19 mouse cellular contexts compared by ENCODE assay signal in the genomic region with DNA sequence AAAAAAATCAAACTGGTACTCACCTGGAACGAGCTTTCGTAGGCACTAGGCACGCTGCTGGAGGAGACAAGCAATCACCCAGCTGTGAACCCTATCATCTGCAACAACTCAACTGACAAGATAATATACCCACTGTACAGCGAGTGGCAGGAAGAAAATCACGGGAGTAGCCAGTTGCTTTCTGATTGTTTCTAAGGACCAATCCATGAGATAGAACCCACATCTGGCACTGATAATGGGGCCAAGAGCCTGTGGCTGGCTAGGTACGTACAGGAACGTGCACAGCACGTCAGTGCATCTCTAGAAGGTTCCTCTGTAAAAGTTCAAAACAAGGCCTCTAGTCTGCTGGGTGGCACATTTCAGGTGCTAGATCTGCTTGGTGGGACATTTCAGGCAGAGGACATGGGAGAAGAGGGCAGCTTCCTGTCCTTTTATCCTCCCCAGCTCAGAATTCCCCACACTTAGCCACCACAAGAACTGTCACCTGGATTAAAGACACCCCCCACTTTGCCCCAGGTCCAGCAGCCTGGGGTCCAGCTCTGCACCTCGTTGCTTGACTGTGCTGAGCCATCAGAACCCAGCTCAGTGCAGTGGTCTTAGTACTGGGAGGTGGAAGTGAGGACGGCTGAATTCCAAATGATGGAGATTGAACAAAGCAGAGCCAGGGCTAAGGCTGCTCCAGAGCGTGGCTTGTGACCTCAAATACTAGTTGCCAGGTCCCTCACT. TPM values are rescaled to one million over a fixed set of nuclear protein-coding genes. Genes with fewer than 3 reads are reported as not detected.
DNase-seq lines count a peak whose midpoint lies in the region; ATAC-seq and TF ChIP-seq lines count a peak whose summit lies in the region.
"Had no signal": no experiment of that assay in that cellular context is flagged by ENCODE, and none has a peak within 500 bp of the region (broad histone marks: within the 10 kb centered on the region; RNA-seq: fewer than 3 reads in every experiment).

No protein-coding gene starts in this region.

- no peak for TF ChIP-seq POLR2A in CH12.LX (IDR thresholded peaks at IDR 0.05; ENCODE audit: low read depth, low read length)

- H3K9ac ChIP-seq in embryonic facial prominence, embryonic 11.5 days (replicated peaks; ENCODE audit: low read length), result no peak overlapping the region
- H3K9ac ChIP-seq in CH12.LX (ENCODE audit: insufficient read depth, low read depth), result no peak overlapping the region
- H3K9ac ChIP-seq in liver, embryonic 13.5 days, result no peak overlapping the region
- no peak overlapping the region for H3K9ac ChIP-seq in liver, postnatal 0 days (replicated peaks)
- H3K9ac ChIP-seq: embryonic facial prominence, embryonic 13.5 days; forebrain, embryonic 12.5 days; forebrain, postnatal 0 days; heart, embryonic 12.5 days; hindbrain, embryonic 14.5 days had no signal

- TF ChIP-seq EP300 in CH12.LX (IDR thresholded peaks at IDR 0.05; ENCODE audit: low read length), result no peak
- TF ChIP-seq EP300 in liver, postnatal 0 days (IDR thresholded peaks at IDR 0.05; ENCODE audit: low read depth), result 0 out of 2 replicates have a peak, but pooled peaks have one; percentile 17

- H3K36me3 ChIP-seq in embryonic facial prominence, embryonic 11.5 days (replicated peaks; ENCODE audit: control insufficient read depth, insufficient read depth, low read depth, low read length), result peaks cover under 1% of the 10 kb centered on the region
- H3K36me3 ChIP-seq in embryonic facial prominence, embryonic 10.5 days (replicated peaks), result peaks cover 88% of the 10 kb centered on the region
- peaks cover 37 to 79% of the 10 kb centered on the region in 2 experiments for H3K36me3 ChIP-seq in CH12.LX (replicated peaks in 1 of 2; ENCODE audit: control insufficient read depth in 1 of 2, insufficient read depth in 1 of 2, low read length in 1 of 2)
- peaks cover 73% of the 10 kb centered on the region for H3K36me3 ChIP-seq in liver, embryonic 13.5 days
- peaks cover 40% of the 10 kb centered on the region for H3K36me3 ChIP-seq in liver, postnatal 0 days (replicated peaks; ENCODE audit: insufficient read depth, low read length)

- TF ChIP-seq CTCF in CH12.LX (conservative IDR thresholded peaks at IDR 0.05 in 1 of 2, IDR thresholded peaks at IDR 0.05 in 1 of 2; ENCODE audit: low read depth in 2 of 2, low read length in 2 of 2), result no peak
- TF ChIP-seq CTCF in liver, postnatal 0 days (IDR thresholded peaks at IDR 0.05; ENCODE audit: low read depth), result no peak

- TF ChIP-seq RAD21 in CH12.LX (IDR thresholded peaks at IDR 0.05; ENCODE audit: low read depth, low read length), result no peak

- peak; percentile 23 for DNase-seq in embryonic facial prominence, embryonic 11.5 days (ENCODE audit: low spot score)
- no peak for DNase-seq in embryonic facial prominence, embryonic 10.5 days (ENCODE audit: low spot score)
- DNase-seq in CH12.LX (ENCODE audit: extremely low read depth), result no peak
- no peak for DNase-seq in liver, embryonic 13.5 days
- no peak for DNase-seq in liver, postnatal 0 days
- no peak for DNase-seq in thymus, postnatal 4 days
- DNase-seq in ovary, postnatal 14 days (ENCODE audit: low spot score), result no peak
- DNase-seq in kidney, postnatal 25 days, result no peak
- DNase-seq: adrenal gland, adult 2 months; adrenal gland, postnatal 25 days; cerebellum, adult 9-11 months; embryo, embryonic 11 days; forebrain, postnatal 0 days; gastrocnemius, postnatal 14 days had no signal

- H3K4me3 ChIP-seq in embryonic facial prominence, embryonic 11.5 days (ENCODE audit: low read depth, low read length), result no peak overlapping the region
- no peak overlapping the region for H3K4me3 ChIP-seq in embryonic facial prominence, embryonic 10.5 days
- no peak overlapping the region for H3K4me3 ChIP-seq in CH12.LX (replicated peaks in 1 of 3; ENCODE audit: low read depth in 2 of 3, low read length in 2 of 3, poor library complexity in 1 of 3)
- no peak overlapping the region for H3K4me3 ChIP-seq in liver, embryonic 13.5 days (replicated peaks)
- no peak overlapping the region for H3K4me3 ChIP-seq in liver, postnatal 0 days (ENCODE audit: low read depth, low read length)
- H3K4me3 ChIP-seq: embryonic facial prominence, embryonic 13.5 days; forebrain, embryonic 12.5 days; heart, embryonic 12.5 days; hindbrain, embryonic 10.5 days had no signal

- H3K9me3 ChIP-seq in embryonic facial prominence, embryonic 11.5 days (replicated peaks; ENCODE audit: control insufficient read depth, low read length), result no peaks in the 10 kb centered on the region
- no peaks in the 10 kb centered on the region for H3K9me3 ChIP-seq in embryonic facial prominence, embryonic 10.5 days
- H3K9me3 ChIP-seq in CH12.LX (replicated peaks; ENCODE audit: low read length), result no peaks in the 10 kb centered on the region
- H3K9me3 ChIP-seq in liver, embryonic 13.5 days (replicated peaks), result no peaks in the 10 kb centered on the region
- H3K9me3 ChIP-seq in liver, postnatal 0 days (ENCODE audit: low read length), result no peaks in the 10 kb centered on the region
- H3K9me3 ChIP-seq: embryonic facial prominence, embryonic 13.5 days; forebrain, embryonic 12.5 days; heart, embryonic 12.5 days; hindbrain, embryonic 10.5 days had no signal

- ATAC-seq in embryonic facial prominence, embryonic 11.5 days (replicated peaks; ENCODE audit: insufficient number of reproducible peaks, low FRiP score, low TSS enrichment, low read depth), result no peak
- peak; percentile 50 for ATAC-seq in liver, embryonic 13.5 days (ENCODE audit: low read depth)
- ATAC-seq in liver, postnatal 0 days, result 0 out of 2 replicates have a peak, but pooled peaks have one; percentile 37
- ATAC-seq: forebrain, postnatal 0 days had no signal

- WGBS in embryonic facial prominence, embryonic 11.5 days, result 73% methylated on average over 11 of the region's 11 CpGs
- WGBS in embryonic facial prominence, embryonic 10.5 days, result 76% methylated on average over 11 of the region's 11 CpGs
- WGBS in liver, embryonic 13.5 days (ENCODE audit: insufficient replicate concordance), result 44% methylated on average over 11 of the region's 11 CpGs
- 63% methylated on average over 11 of the region's 11 CpGs for WGBS in liver, postnatal 0 days (ENCODE audit: insufficient replicate concordance)

- dilution Hi-C loops in CH12.LX (cut with MboI; ENCODE audit: extremely low pct_ligation_motif_present, extremely low pct_unique_long_range_greater_than_20kb, low sequenced_read_pairs), result no loop called here

- H3K27ac ChIP-seq in embryonic facial prominence, embryonic 11.5 days (replicated peaks; ENCODE audit: low read depth, low read length), result no peak overlapping the region
- H3K27ac ChIP-seq in embryonic facial prominence, embryonic 10.5 days (replicated peaks), result no peak overlapping the region
- H3K27ac ChIP-seq in CH12.LX (ENCODE audit: insufficient read depth, low read depth), result no peak overlapping the region
- H3K27ac ChIP-seq in liver, embryonic 13.5 days, result no peak overlapping the region
- no peak overlapping the region for H3K27ac ChIP-seq in liver, postnatal 0 days (ENCODE audit: low read depth)
- H3K27ac ChIP-seq: embryonic facial prominence, embryonic 13.5 days; forebrain, embryonic 12.5 days; hindbrain, embryonic 10.5 days; hindbrain, embryonic 14.5 days had no signal

- H3K4me2 ChIP-seq in embryonic facial prominence, embryonic 11.5 days (ENCODE audit: low read depth, low read length), result no peak overlapping the region
- H3K4me2 ChIP-seq in CH12.LX (ENCODE audit: insufficient read depth, low read depth, poor library complexity, severe bottlenecking), result no peak overlapping the region
- H3K4me2 ChIP-seq in liver, embryonic 13.5 days, result no peak overlapping the region
- H3K4me2 ChIP-seq in liver, postnatal 0 days (ENCODE audit: low read depth, low read length), result no peak overlapping the region
- H3K4me2 ChIP-seq: embryonic facial prominence, embryonic 13.5 days; forebrain, embryonic 12.5 days; heart, embryonic 12.5 days; hindbrain, embryonic 14.5 days had no signal

- no peaks in the 10 kb centered on the region for H3K4me1 ChIP-seq in embryonic facial prominence, embryonic 11.5 days (ENCODE audit: control insufficient read depth, insufficient read depth, low read length)
- 0 out of 2 replicates have a peak, but pooled peaks cover 5% of the 10 kb centered on the region for H3K4me1 ChIP-seq in embryonic facial prominence, embryonic 10.5 days
- peaks cover 0 to 6% of the 10 kb centered on the region in 2 experiments; a peak in 1 of 4 replicates for H3K4me1 ChIP-seq in CH12.LX (ENCODE audit: control insufficient read depth in 1 of 2, insufficient read depth in 2 of 2)
- peaks cover 28% of the 10 kb centered on the region for H3K4me1 ChIP-seq in liver, embryonic 13.5 days (replicated peaks)
- peaks cover 2% of the 10 kb centered on the region; the same call in 1 of the 2 replicates for H3K4me1 ChIP-seq in liver, postnatal 0 days (ENCODE audit: insufficient read depth)
- H3K4me1 ChIP-seq: embryonic facial prominence, embryonic 13.5 days; forebrain, embryonic 12.5 days had no signal

- H3K27me3 ChIP-seq in embryonic facial prominence, embryonic 11.5 days (ENCODE audit: control insufficient read depth, insufficient read depth, low read length), result no peaks in the 10 kb centered on the region
- no peaks in the 10 kb centered on the region for H3K27me3 ChIP-seq in embryonic facial prominence, embryonic 10.5 days (replicated peaks; ENCODE audit: low read depth, poor library complexity, severe bottlenecking)
- no peaks in the 10 kb centered on the region for H3K27me3 ChIP-seq in CH12.LX (replicated peaks)
- no peaks in the 10 kb centered on the region for H3K27me3 ChIP-seq in liver, embryonic 13.5 days
- no peaks in the 10 kb centered on the region for H3K27me3 ChIP-seq in liver, postnatal 0 days (ENCODE audit: insufficient read depth, low read length)
- H3K27me3 ChIP-seq: embryonic facial prominence, embryonic 13.5 days; forebrain, embryonic 12.5 days; heart, embryonic 12.5 days had no signal

- in situ Hi-C loops in CH12.LX (cut with MboI; ENCODE audit: low pct_ligation_motif_present, low pct_unique_long_range_greater_than_20kb, low sequenced_read_pairs), result loop anchor here (25.0 kb wide), 1 partner anchor 301 kb away; the partner anchor contains the start of gene Clec4f

- no peaks in the 10 kb centered on the region for H3K79me2 ChIP-seq in CH12.LX (replicated peaks; ENCODE audit: control insufficient read depth, extremely low read depth, insufficient read depth, poor library complexity, severe bottlenecking)

RNA-seq across cellular contexts. Expression of gene Bola3, which starts 12.7 kb away (rescaled TPM):
- 142 and 144 TPM in 2 replicates for polyA plus RNA-seq in embryonic facial prominence, embryonic 11.5 days (2014; fragmentation: Nextera tagmentation; extraction: Ambion mirVana)
- polyA plus RNA-seq in embryonic facial prominence, embryonic 10.5 days (2016; fragmentation: Nextera tagmentation; extraction: Ambion mirVana), result 149 and 153 TPM in 2 replicates
- total RNA-seq in CH12.LX (2012; rRNA removed) (35.3 and 38.1 TPM in 2 replicates), CH12.LX (2014; rRNA removed) (53.6 and 60.5 TPM in 2 replicates)
- polyA plus RNA-seq in CH12.LX (2012; ENCODE audit: insufficient read length, low read depth), result 190 and 223 TPM in 2 replicates
- 329 and 343 TPM in 2 replicates for polyA plus RNA-seq in liver, embryonic 13.5 days (2015; fragmentation: Nextera tagmentation; extraction: Ambion mirVana)
- polyA plus RNA-seq in liver, postnatal 0 days (2015; fragmentation: Nextera tagmentation; extraction: Ambion mirVana), result 277 and 286 TPM in 2 replicates

RNA-seq across cellular contexts. Expression of gene Mob1a, which starts 35.9 kb away (rescaled TPM):
- polyA plus RNA-seq in embryonic facial prominence, embryonic 11.5 days (2014; fragmentation: Nextera tagmentation; extraction: Ambion mirVana), result 80.0 and 85.7 TPM in 2 replicates
- polyA plus RNA-seq in embryonic facial prominence, embryonic 10.5 days (2016; fragmentation: Nextera tagmentation; extraction: Ambion mirVana), result 60.2 and 62.4 TPM in 2 replicates
- 82.6 and 85.5 TPM in 2 replicates for total RNA-seq in CH12.LX (2012; rRNA removed)
- 182 and 200 TPM in 2 replicates for total RNA-seq in CH12.LX (2014; rRNA removed)
- polyA plus RNA-seq in CH12.LX (2012; ENCODE audit: insufficient read length, low read depth), result 82.4 and 99.8 TPM in 2 replicates
- polyA plus RNA-seq in liver, embryonic 13.5 days (2015; fragmentation: Nextera tagmentation; extraction: Ambion mirVana), result 36.9 and 46.5 TPM in 2 replicates
- polyA plus RNA-seq in liver, postnatal 0 days (2015; fragmentation: Nextera tagmentation; extraction: Ambion mirVana), result 17.2 and 20.9 TPM in 2 replicates

RNA-seq across cellular contexts. Expression of gene Mthfd2, which starts 36.0 kb away (rescaled TPM):
- polyA plus RNA-seq in embryonic facial prominence, embryonic 11.5 days (2014; fragmentation: Nextera tagmentation; extraction: Ambion mirVana), result 58.7 and 59.7 TPM in 2 replicates
- polyA plus RNA-seq in embryonic facial prominence, embryonic 10.5 days (2016; fragmentation: Nextera tagmentation; extraction: Ambion mirVana), result 62.6 and 71.5 TPM in 2 replicates
- total RNA-seq in CH12.LX (2012; rRNA removed) (227 and 351 TPM in 2 replicates), CH12.LX (2014; rRNA removed) (281 and 286 TPM in 2 replicates)
- polyA plus RNA-seq in CH12.LX (2012; ENCODE audit: insufficient read length, low read depth), result 317 and 327 TPM in 2 replicates
- polyA plus RNA-seq in liver, embryonic 13.5 days (2015; fragmentation: Nextera tagmentation; extraction: Ambion mirVana), result 90.3 and 106 TPM in 2 replicates
- 16.6 and 20.9 TPM in 2 replicates for polyA plus RNA-seq in liver, postnatal 0 days (2015; fragmentation: Nextera tagmentation; extraction: Ambion mirVana)
